In the genomic region with DNA sequence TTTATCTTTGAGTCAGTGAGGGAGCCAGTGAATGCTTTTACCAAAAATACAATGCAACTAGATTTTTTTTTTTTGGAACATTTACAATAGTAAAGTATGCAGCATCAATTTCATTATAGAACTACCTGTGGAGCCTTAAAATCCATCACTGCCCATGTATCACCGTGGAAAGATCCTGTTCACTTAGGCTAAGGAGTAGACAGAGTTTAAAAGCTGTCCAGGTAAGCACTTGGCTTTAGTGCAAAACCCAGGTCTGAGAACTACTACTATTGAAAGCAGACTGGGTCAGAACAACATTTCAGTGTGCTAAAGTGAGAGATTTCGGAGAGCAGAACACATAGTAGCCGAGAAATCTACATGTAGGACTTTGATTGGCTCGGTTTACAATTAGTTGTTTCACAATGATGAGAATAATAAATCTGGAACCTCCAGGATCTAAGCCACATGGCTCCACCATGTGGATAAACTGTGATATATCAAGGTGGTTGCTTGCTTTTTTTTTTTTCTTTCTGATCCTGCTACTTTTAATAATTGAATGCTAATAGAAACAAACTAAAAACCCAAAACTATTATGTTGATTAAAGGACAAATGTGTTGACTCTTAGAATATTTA, we compare ENCODE assay signal across 10 mouse cellular contexts. TPM values are rescaled to one million over a fixed set of nuclear protein-coding genes. Genes with fewer than 3 reads are reported as not detected.
DNase-seq lines count a peak whose midpoint lies in the region; ATAC-seq and TF ChIP-seq lines count a peak whose summit lies in the region.
"Had no signal": no experiment of that assay in that cellular context is flagged by ENCODE, and none has a peak within 500 bp of the region (broad histone marks: within the 10 kb centered on the region; RNA-seq: fewer than 3 reads in every experiment).

No protein-coding gene starts in this region.

- no peak for ATAC-seq in liver, postnatal 0 days
- ATAC-seq in forebrain, embryonic 15.5 days (replicated peaks): peak; percentile 86
- no peak for ATAC-seq in neural tube, embryonic 15.5 days (ENCODE audit: low FRiP score)
- ATAC-seq in granulocyte monocyte progenitor cell, adult 5-6 weeks (replicated peaks; ENCODE audit: poor library complexity, severe bottlenecking): no peak

- no peak for TF ChIP-seq POLR2A in cerebellum, adult 2 months (IDR thresholded peaks at IDR 0.05; ENCODE audit: borderline replicate concordance, insufficient read depth, low read length)

- no peaks in the 10 kb centered on the region for H3K27me3 ChIP-seq in cerebellum, adult 2 months (ENCODE audit: control insufficient read depth, insufficient read depth, low read length)
- no peaks in the 10 kb centered on the region for H3K27me3 ChIP-seq in liver, postnatal 0 days (ENCODE audit: insufficient read depth, low read length)
- H3K27me3 ChIP-seq in forebrain, embryonic 15.5 days: no peaks in the 10 kb centered on the region
- H3K27me3 ChIP-seq in neural tube, embryonic 15.5 days (replicated peaks): no peaks in the 10 kb centered on the region
- H3K27me3 ChIP-seq: limb, embryonic 15.5 days had no signal

- TF ChIP-seq EP300 in liver, postnatal 0 days (IDR thresholded peaks at IDR 0.05; ENCODE audit: low read depth): no peak

- H3K4me1 ChIP-seq in cerebellum, adult 2 months (ENCODE audit: control insufficient read depth, insufficient read depth, low read length): no peaks in the 10 kb centered on the region
- H3K4me1 ChIP-seq in liver, postnatal 0 days (ENCODE audit: insufficient read depth): no peaks in the 10 kb centered on the region
- peaks cover 5% of the 10 kb centered on the region for H3K4me1 ChIP-seq in forebrain, embryonic 15.5 days
- no peaks in the 10 kb centered on the region for H3K4me1 ChIP-seq in neural tube, embryonic 15.5 days
- H3K4me1 ChIP-seq: limb, embryonic 15.5 days had no signal

- TF ChIP-seq CTCF in cerebellum, adult 2 months (IDR thresholded peaks at IDR 0.05; ENCODE audit: borderline replicate concordance, insufficient read depth, low read depth, low read length): peak; percentile 35; the same call in 1 of the 2 replicates
- peak; percentile 21 for TF ChIP-seq CTCF in liver, postnatal 0 days (IDR thresholded peaks at IDR 0.05; ENCODE audit: low read depth)

- peak in 1 of 2 experiments; percentile 4 for DNase-seq in cerebellum, adult 2 months
- no peak for DNase-seq in cerebellum, adult 18-20 months
- no peak for DNase-seq in liver, postnatal 0 days
- no peak for DNase-seq in liver
- no peak for DNase-seq in ovary, postnatal 36 days (ENCODE audit: low spot score)
- DNase-seq: B cell, adult 2 months had no signal

- no peaks in the 10 kb centered on the region for H3K36me3 ChIP-seq in liver, postnatal 0 days (replicated peaks; ENCODE audit: insufficient read depth, low read length)
- no peaks in the 10 kb centered on the region for H3K36me3 ChIP-seq in forebrain, embryonic 15.5 days
- H3K36me3 ChIP-seq in neural tube, embryonic 15.5 days: no peaks in the 10 kb centered on the region
- H3K36me3 ChIP-seq: limb, embryonic 15.5 days had no signal

- no peaks in the 10 kb centered on the region for H3K9me3 ChIP-seq in liver, postnatal 0 days (ENCODE audit: low read length)
- H3K9me3 ChIP-seq in forebrain, embryonic 15.5 days: no peaks in the 10 kb centered on the region
- no peaks in the 10 kb centered on the region for H3K9me3 ChIP-seq in neural tube, embryonic 15.5 days (replicated peaks)
- H3K9me3 ChIP-seq: limb, embryonic 15.5 days had no signal

- H3K27ac ChIP-seq in cerebellum, adult 2 months (ENCODE audit: insufficient read depth, low read length): no peak overlapping the region
- no peak overlapping the region for H3K27ac ChIP-seq in liver, postnatal 0 days (ENCODE audit: low read depth)
- no peak overlapping the region for H3K27ac ChIP-seq in forebrain, embryonic 15.5 days (replicated peaks)
- H3K27ac ChIP-seq in neural tube, embryonic 15.5 days (replicated peaks): no peak overlapping the region
- H3K27ac ChIP-seq: limb, embryonic 15.5 days had no signal

- no peak overlapping the region for H3K4me2 ChIP-seq in liver, postnatal 0 days (ENCODE audit: low read depth, low read length)
- peak overlapping the region; percentile 37 for H3K4me2 ChIP-seq in forebrain, embryonic 15.5 days (replicated peaks)
- peak overlapping the region; percentile 50 for H3K4me2 ChIP-seq in neural tube, embryonic 15.5 days
- H3K4me2 ChIP-seq: limb, embryonic 15.5 days had no signal

- 7% methylated on average over 4 of the region's 4 CpGs for WGBS in cerebellum, adult 2 months
- WGBS in liver, postnatal 0 days (ENCODE audit: insufficient replicate concordance): 40% methylated on average over 4 of the region's 4 CpGs
- WGBS in forebrain, embryonic 15.5 days: 16% methylated on average over 4 of the region's 4 CpGs
- 22% methylated on average over 4 of the region's 4 CpGs for WGBS in neural tube, embryonic 15.5 days

- H3K4me3 ChIP-seq in cerebellum, adult 2 months (replicated peaks; ENCODE audit: insufficient read depth, low read depth, low read length): no peak overlapping the region
- H3K4me3 ChIP-seq in liver, postnatal 0 days (ENCODE audit: low read depth, low read length): no peak overlapping the region
- 0 out of 2 replicates have a peak overlapping the region, but pooled peaks have one; percentile 9 for H3K4me3 ChIP-seq in forebrain, embryonic 15.5 days
- no peak overlapping the region for H3K4me3 ChIP-seq in neural tube, embryonic 15.5 days (replicated peaks)
- H3K4me3 ChIP-seq: limb, embryonic 15.5 days had no signal

- H3K9ac ChIP-seq in liver, postnatal 0 days (replicated peaks): no peak overlapping the region
- H3K9ac ChIP-seq in forebrain, embryonic 15.5 days (replicated peaks): 0 out of 2 replicates have a peak overlapping the region, but pooled peaks have one; percentile 24
- H3K9ac ChIP-seq in neural tube, embryonic 15.5 days (replicated peaks): no peak overlapping the region
- H3K9ac ChIP-seq: limb, embryonic 15.5 days had no signal

RNA-seq across cellular contexts. Expression of gene Ccnh, which starts 24.6 kb away (rescaled TPM):
- 60.2 and 62.5 TPM in 2 replicates for polyA plus RNA-seq in cerebellum, adult 2 months (2012; rRNA removed)
- 40.1 and 42.3 TPM in 2 replicates for polyA plus RNA-seq in liver, postnatal 0 days (2015; fragmentation: Nextera tagmentation; extraction: Ambion mirVana)
- 109 and 112 TPM in 2 replicates for polyA plus RNA-seq in forebrain, embryonic 15.5 days (2015; fragmentation: Nextera tagmentation; extraction: Ambion mirVana)
- polyA plus RNA-seq in neural tube, embryonic 15.5 days (2015; fragmentation: Nextera tagmentation; extraction: Ambion mirVana): 90.0 and 98.6 TPM in 2 replicates
- total RNA-seq in granulocyte monocyte progenitor cell, adult 5-6 weeks (2014; fragmentation: Nextera tagmentation): 59.5 and 82.9 TPM in 2 replicates
- 67.4 and 86.7 TPM in 2 replicates for total RNA-seq in granulocyte monocyte progenitor cell, adult 5-6 weeks (2017)
